Mouse (Mus musculus) midbrain, embryonic 12.5 days (tissue): ENCODE measurements around the gene Gm17409. TPM values are rescaled to one million over a fixed set of nuclear protein-coding genes. Genes with fewer than 3 reads are reported as not detected.

Source experiments
- ATAC-seq: fragments of 200-750 bp; cut with Nextera tagmentation; 2 replicates; pipeline ENCODE4 v1.8.0; 2017; ENCODE audit warnings: low read depth, moderate TSS enrichment, moderate library complexity; ENCODE audit not compliant: low FRiP score
- H3K27ac ChIP-seq: fragments of 300-500 bp; sonication (generic); replicated peaks from 2 replicates; pipeline ENCODE4 v1.5.1; 2016; ENCODE audit warnings: mild to moderate bottlenecking
- H3K27me3 ChIP-seq: fragments of 300-500 bp; sonication (generic); 2 replicates; pipeline ENCODE4 v1.6.1; 2016; ENCODE audit warnings: mild to moderate bottlenecking
- H3K36me3 ChIP-seq: fragments of 300-500 bp; sonication (generic); 2 replicates; pipeline ENCODE4 v1.6.1; 2016
- H3K4me1 ChIP-seq: fragments of 300-500 bp; sonication (generic); 2 replicates; pipeline ENCODE4 v1.6.1; 2016
- H3K4me2 ChIP-seq: fragments of 300-500 bp; sonication (generic); replicated peaks from 2 replicates; pipeline ENCODE4 v1.6.1; 2016; ENCODE audit warnings: mild to moderate bottlenecking, moderate library complexity
- H3K4me3 ChIP-seq: fragments of 300-500 bp; sonication (generic); 2 replicates; pipeline ENCODE4 v1.5.1; 2016; ENCODE audit warnings: mild to moderate bottlenecking
- H3K9ac ChIP-seq: fragments of 300-500 bp; sonication (generic); replicated peaks from 2 replicates; pipeline ENCODE4 v1.6.1; 2016; ENCODE audit warnings: mild to moderate bottlenecking, moderate library complexity
- H3K9me3 ChIP-seq: fragments of 300-500 bp; sonication (generic); 2 replicates; pipeline ENCODE4 v1.6.1; 2016; ENCODE audit warnings: mild to moderate bottlenecking
- WGBS: fragments of 180-500 bp; shearing (Covaris S2); methylation state at CpG from one replicate; pipeline ENCODE4 v1.1.7; 2016; 5-methylcytosine and 5-hydroxymethylcytosine counted together
- polyA plus RNA-seq: library from polyadenylated mRNA; unstranded; fragments of >200 nt; fragmentation: Nextera tagmentation; extraction: Ambion mirVana; gene quantifications from 2 replicates; pipeline ENCODE4 v1.2.1, GENCODE M21; 2016

Gm17409 gene
- polyA plus RNA-seq, 1 experiment from 2014 or later: not detected

DNA sequence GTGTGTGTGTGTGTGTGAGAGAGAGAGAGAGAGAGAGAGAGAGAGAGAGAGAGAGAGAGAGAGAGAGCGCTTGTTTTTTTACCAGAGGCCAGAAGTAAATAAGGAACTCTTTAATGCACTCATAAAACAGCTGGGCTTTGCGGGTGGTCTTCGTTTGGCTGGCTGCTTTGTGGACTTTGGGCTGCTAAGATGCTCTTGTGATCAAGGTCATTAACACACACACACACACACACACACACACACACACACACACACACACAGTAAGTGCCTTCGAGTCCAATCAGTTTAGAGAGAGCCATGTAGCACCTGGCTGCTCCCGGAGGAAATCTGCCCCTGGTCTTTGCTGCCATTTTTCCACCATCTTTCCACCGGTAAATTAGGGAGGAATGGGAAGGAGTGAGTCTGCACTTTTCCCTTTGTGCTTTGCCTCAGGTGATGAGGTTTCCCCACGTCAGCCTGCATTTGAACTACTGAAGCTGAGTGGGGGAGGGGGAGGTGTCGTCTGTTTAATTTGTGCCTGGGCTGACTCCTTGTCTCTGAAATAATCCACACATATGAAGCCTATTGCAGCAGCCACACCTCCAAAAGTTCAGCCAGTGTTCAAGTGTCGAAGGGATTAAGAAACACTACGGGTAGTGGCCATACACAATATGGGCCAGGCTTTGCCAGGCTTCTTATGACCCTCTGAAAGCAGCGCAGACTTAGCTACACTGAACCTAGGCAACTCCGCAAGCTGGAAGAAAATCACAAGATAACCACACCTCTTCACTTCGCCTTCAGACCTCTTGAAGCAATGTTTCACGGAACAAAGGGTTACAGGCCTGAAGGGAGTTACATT, 16.7 kb downstream of the Gm17409 start:
- no peak overlapping the region for H3K9ac ChIP-seq
- H3K27me3 ChIP-seq: no peaks in the 10 kb centered on the region
- no peaks in the 10 kb centered on the region for H3K9me3 ChIP-seq
- H3K4me3 ChIP-seq: no peak overlapping the region
- H3K36me3 ChIP-seq: no peaks in the 10 kb centered on the region
- H3K27ac ChIP-seq: no peak overlapping the region
- H3K4me2 ChIP-seq: no peak overlapping the region
- peaks cover 23% of the 10 kb centered on the region for H3K4me1 ChIP-seq
- 57% methylated on average over 13 of the region's 14 CpGs for WGBS
- ATAC-seq: no peak

DNA sequence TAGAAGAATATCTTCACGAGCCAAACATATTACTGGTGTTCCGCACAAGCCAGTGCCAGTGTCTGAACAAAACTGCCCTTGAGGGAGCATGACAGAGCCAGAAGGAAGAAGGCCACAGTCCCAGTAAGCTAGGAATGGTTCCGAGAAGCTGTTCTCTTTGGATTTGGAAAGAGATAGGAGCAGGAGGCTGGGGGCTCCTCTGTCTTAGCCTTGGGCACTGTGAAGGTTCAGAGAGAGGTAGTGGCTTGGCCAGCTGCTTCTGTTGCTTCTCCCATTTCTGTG, 17.3 kb downstream of the Gm17409 start:
- Histone ChIP-seq H3K27me3 (no peaks in the 10 kb centered on the region), H3K27ac (no peak overlapping the region), H3K9me3 (no peaks in the 10 kb centered on the region), H3K4me2 (no peak overlapping the region), H3K4me3 (no peak overlapping the region), H3K9ac (no peak overlapping the region), H3K4me1 (peaks cover 23% of the 10 kb centered on the region), H3K36me3 (no peaks in the 10 kb centered on the region)
- no peak for ATAC-seq
- WGBS: 83% methylated on average over 3 of the region's 3 CpGs

- 93% methylated on average over 8 of the region's 8 CpGs for WGBS
- no peak overlapping the region for H3K27ac ChIP-seq
- no peaks in the 10 kb centered on the region for H3K36me3 ChIP-seq
- ATAC-seq: no peak
- H3K4me1 ChIP-seq: peaks cover 23% of the 10 kb centered on the region
- H3K4me3 ChIP-seq: no peak overlapping the region
- H3K4me2 ChIP-seq: no peak overlapping the region
- H3K27me3 ChIP-seq: no peaks in the 10 kb centered on the region
- H3K9me3 ChIP-seq: no peaks in the 10 kb centered on the region
- H3K9ac ChIP-seq: no peak overlapping the region
Observed at GRCm38 (mm10) chr2:58488404-58488803, 18.5 kb downstream of the Gm17409 start.

- no peak for ATAC-seq
- Histone ChIP-seq H3K4me1 (peaks cover 21% of the 10 kb centered on the region), H3K4me3 (no peak overlapping the region)
Observed at GRCm38 (mm10) chr2:58489275-58489674, 19.4 kb downstream of the Gm17409 start.

DNA sequence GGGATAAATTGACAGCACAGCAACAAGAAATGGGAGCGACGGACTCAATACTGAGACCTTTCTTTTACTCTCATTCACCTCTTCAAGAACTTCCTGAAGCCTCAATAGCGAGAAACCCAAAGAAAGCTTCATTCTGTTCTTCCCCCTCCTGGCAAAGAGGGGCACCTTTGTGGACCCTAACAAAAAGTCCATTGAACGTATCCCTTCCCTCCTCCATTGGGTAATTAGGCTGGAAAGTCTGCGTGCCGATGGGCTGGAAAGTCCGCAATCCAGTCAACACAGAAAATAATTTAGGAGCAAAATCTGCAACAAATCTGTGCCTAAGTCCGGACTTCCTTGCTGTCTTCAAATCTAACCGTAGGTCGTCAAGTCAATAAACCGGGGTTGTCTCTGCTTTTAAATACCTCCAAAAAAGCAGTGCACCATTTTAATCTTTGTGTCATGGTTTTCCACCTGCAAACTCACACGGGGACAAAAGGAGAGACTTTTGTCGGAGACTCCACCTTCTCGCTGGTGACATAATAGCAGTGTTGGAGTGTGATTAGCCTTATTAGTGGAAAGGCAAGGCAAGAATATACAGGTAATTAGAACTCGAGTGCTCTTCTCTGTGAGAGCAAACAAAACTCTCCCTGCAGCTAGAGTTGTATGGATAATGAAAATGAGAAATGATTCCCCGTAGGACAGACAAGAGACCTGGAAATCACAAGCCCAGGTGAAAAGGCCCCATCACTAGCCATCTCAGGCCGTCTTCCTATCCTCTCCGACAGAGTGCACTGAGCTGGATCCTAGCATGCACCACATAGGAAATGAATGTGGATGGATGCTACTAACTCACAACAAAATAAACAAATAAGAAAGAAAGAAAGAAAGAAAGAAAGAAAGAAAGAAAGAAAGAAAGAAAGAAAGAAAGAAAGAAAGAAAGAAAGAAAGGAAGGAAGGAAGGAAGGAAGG, 24.0 kb downstream of the Gm17409 start:
- H3K4me1 ChIP-seq: no peaks in the 10 kb centered on the region; the same call in 1 of the 2 replicates
- no peak overlapping the region for H3K4me3 ChIP-seq
- no peak overlapping the region for H3K27ac ChIP-seq
- H3K9ac ChIP-seq: no peak overlapping the region
- H3K9me3 ChIP-seq: no peaks in the 10 kb centered on the region
- H3K27me3 ChIP-seq: no peaks in the 10 kb centered on the region
- no peak for ATAC-seq
- H3K4me2 ChIP-seq: no peak overlapping the region
- WGBS: 67% methylated on average over 18 of the region's 18 CpGs
- no peaks in the 10 kb centered on the region for H3K36me3 ChIP-seq

More at GRCm38 (mm10) chr2:58489275-58489674, 19.4 kb downstream of the Gm17409 start:
- Histone ChIP-seq H3K27ac (no peak overlapping the region), H3K36me3 (no peaks in the 10 kb centered on the region), H3K4me2 (no peak overlapping the region), H3K9me3 (no peaks in the 10 kb centered on the region), H3K9ac (no peak overlapping the region), H3K27me3 (no peaks in the 10 kb centered on the region)
- WGBS: 83% methylated on average over 9 of the region's 9 CpGs

DNA sequence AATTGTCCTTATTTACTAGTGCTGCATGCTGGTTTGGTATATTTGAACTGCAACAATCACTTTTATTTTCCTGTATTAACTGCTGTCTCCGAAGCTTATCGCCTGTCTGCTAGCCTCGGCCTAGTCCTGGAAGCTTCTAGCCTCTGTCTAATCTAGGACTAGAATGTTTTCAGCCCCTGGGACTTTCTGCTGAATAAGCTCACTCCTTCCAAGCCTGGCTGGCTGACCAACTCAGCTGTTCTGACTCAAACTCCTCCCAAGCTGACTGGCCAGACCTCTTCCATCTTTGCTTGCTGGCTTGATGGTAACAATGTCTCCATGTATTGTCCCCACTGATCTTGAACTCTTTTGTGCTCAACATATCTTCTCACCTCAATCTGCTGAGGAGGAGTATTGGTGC, 25.4 kb downstream of the Gm17409 start:
- Histone ChIP-seq H3K4me2 (no peak overlapping the region), H3K9ac (no peak overlapping the region), H3K27me3 (no peaks in the 10 kb centered on the region), H3K4me1 (no peaks in the 10 kb centered on the region; the same call in 1 of the 2 replicates), H3K4me3 (no peak overlapping the region), H3K36me3 (no peaks in the 10 kb centered on the region), H3K9me3 (no peaks in the 10 kb centered on the region), H3K27ac (no peak overlapping the region)
- ATAC-seq: no peak
- WGBS: 88% methylated on average over 3 of the region's 3 CpGs

DNA sequence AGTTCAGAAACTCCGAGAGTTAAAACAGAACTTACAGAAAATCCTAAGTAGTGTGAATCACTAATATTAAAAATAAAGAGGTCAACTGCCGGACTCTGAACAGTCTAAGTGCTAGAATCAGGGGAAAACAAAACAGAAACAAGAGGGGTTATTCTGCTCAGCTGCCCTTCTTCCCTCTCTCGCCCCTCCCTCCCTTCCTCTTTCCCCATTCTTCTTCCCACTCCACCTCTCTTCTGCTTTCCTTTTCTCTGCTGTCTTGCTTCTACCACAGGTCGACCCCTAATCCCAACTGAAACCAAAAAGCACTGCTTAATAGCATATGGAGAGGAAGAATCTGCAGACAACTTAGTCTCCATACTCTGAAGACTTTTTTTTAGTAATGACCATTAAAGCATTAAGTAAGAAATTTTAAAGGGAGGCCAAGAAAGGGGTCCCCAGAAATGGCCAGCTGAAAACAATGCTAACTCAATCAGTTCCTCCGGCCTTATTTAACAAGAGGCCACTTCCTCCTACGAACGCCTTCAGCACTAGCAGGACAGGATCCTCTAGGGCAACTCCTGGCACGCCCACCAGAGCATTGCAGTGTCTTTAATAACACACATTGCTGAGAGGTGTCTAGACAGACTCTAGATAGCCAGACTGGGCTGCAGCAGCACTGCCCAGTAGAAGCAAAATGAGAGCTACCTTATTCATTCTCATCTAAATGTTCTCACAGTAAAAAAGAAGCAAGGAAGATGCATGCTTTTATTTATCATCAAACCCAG, 26.9 kb downstream of the Gm17409 start:
- 82% methylated on average over 8 of the region's 8 CpGs for WGBS
- no peaks in the 10 kb centered on the region for H3K36me3 ChIP-seq
- no peak overlapping the region for H3K4me2 ChIP-seq
- H3K9me3 ChIP-seq: no peaks in the 10 kb centered on the region
- no peak for ATAC-seq
- no peaks in the 10 kb centered on the region for H3K27me3 ChIP-seq
- no peak overlapping the region for H3K9ac ChIP-seq
- no peak overlapping the region for H3K27ac ChIP-seq
- no peak overlapping the region for H3K4me3 ChIP-seq
- H3K4me1 ChIP-seq: no peaks in the 10 kb centered on the region; the same call in 1 of the 2 replicates

DNA sequence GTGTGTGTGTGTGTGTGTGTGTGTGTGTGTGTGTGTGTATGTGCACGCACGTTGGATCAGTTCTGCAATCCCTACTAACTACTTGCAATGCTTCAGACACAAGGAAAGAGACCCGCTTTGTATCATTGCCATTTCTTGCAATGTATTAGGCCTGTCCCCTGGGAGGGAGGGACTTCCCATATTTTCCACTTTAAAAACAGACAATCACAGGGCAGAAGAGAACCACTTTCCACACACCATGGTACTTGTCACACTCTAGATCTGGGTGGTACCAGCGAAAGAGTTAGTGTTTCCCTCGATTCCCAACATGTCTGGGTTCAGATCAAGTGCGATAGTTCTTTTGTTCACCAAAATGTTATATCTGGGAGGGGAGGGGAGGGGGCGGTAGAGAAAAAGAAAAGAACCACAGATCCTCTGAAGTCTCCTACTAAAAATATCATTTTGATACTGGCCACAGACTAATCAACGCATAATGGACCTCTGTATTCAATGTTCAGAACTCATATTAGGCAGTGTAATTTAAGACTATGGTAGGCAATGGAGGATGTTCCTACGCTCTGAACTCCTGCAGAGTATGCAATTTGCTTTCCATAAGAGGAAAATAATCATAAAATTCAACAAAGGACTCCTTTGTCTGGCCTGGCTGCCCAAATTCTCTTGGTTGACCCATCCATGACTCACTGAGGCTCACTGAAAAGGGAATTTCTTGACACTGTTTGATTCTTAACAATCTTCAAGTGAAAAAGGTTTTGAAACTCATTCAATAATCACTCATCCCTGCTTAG, 35.6 kb downstream of the Gm17409 start:
- Histone ChIP-seq H3K4me1 (0 out of 2 replicates have a peak, but pooled peaks cover 3% of the 10 kb centered on the region), H3K4me3 (no peak overlapping the region), H3K27me3 (no peaks in the 10 kb centered on the region), H3K27ac (no peak overlapping the region), H3K9ac (no peak overlapping the region), H3K4me2 (no peak overlapping the region), H3K9me3 (no peaks in the 10 kb centered on the region), H3K36me3 (no peaks in the 10 kb centered on the region)
- ATAC-seq: no peak
- WGBS: 88% methylated on average over 9 of the region's 9 CpGs

- Histone ChIP-seq H3K9ac (no peak overlapping the region), H3K4me1 (0 out of 2 replicates have a peak, but pooled peaks cover 3% of the 10 kb centered on the region), H3K27me3 (no peaks in the 10 kb centered on the region), H3K4me3 (no peak overlapping the region), H3K4me2 (no peak overlapping the region), H3K36me3 (no peaks in the 10 kb centered on the region), H3K27ac (no peak overlapping the region), H3K9me3 (no peaks in the 10 kb centered on the region)
- no peak for ATAC-seq
- 81% methylated on average over 8 of the region's 8 CpGs for WGBS
Observed at GRCm38 (mm10) chr2:58510192-58510591, 40.3 kb downstream of the Gm17409 start.

DNA sequence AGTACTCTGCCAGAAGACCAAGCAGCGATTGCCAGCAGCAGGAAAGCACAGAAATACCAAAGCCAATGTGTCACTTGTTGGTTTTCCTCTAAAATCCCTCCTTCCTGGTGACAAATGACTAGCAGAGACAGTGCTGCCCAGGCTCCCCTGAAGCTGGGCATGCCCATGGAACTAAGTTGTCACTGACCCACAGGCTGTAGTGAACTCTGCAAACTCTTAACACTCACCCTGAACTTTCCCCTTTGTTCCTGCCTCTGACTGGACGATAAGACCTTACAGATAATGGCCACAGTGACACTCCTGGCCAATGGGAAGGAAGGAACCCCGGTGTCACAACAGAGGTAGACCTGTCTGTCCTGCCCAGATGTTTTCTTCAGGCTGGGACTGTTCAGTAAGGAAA, 43.3 kb downstream of the Gm17409 start:
- Histone ChIP-seq H3K27me3 (no peaks in the 10 kb centered on the region), H3K9me3 (no peaks in the 10 kb centered on the region), H3K36me3 (no peaks in the 10 kb centered on the region), H3K27ac (no peak overlapping the region), H3K4me1 (no peaks in the 10 kb centered on the region), H3K9ac (no peak overlapping the region), H3K4me2 (no peak overlapping the region), H3K4me3 (no peak overlapping the region)
- ATAC-seq: no peak
- WGBS: 80% methylated on average over 3 of the region's 3 CpGs

- Histone ChIP-seq H3K9ac (no peak overlapping the region), H3K4me1 (no peaks in the 10 kb centered on the region), H3K4me2 (no peak overlapping the region), H3K9me3 (no peaks in the 10 kb centered on the region), H3K4me3 (no peak overlapping the region), H3K36me3 (no peaks in the 10 kb centered on the region), H3K27me3 (no peaks in the 10 kb centered on the region), H3K27ac (no peak overlapping the region)
- WGBS: 90% methylated on average over 11 of the region's 11 CpGs
- ATAC-seq: no peak
Observed at GRCm38 (mm10) chr2:58514489-58514888, 44.6 kb downstream of the Gm17409 start.
